Mouse (Mus musculus): Measurements from ENCODE around the gene Kalrn. TPM values are rescaled to one million over a fixed set of nuclear protein-coding genes. Genes with fewer than 3 reads are reported as not detected.

Kalrn gene
- polyA plus RNA-seq, 1 experiment from 2014 or later: 12.7 TPM

GRCm38 (mm10) chr16:34494741-34495140 lies 78.6 kb downstream of the Kalrn start:
- Histone ChIP-seq H3K36me3 (no peaks in the 10 kb centered on the region), H3K4me1 (replicated peaks) (no peaks in the 10 kb centered on the region), H3K4me3 (replicated peaks) (no peak overlapping the region), H3K27me3 (no peaks in the 10 kb centered on the region), H3K9ac (no peak overlapping the region), H3K27ac (no peak overlapping the region), H3K9me3 (replicated peaks) (no peaks in the 10 kb centered on the region), H3K4me2 (no peak overlapping the region)
- DNase-seq (no peak), ATAC-seq (ENCODE audit: low read depth) (no peak)
- 45% methylated on average over 1 of the region's 1 CpGs for WGBS (ENCODE audit: insufficient replicate concordance)

DNA sequence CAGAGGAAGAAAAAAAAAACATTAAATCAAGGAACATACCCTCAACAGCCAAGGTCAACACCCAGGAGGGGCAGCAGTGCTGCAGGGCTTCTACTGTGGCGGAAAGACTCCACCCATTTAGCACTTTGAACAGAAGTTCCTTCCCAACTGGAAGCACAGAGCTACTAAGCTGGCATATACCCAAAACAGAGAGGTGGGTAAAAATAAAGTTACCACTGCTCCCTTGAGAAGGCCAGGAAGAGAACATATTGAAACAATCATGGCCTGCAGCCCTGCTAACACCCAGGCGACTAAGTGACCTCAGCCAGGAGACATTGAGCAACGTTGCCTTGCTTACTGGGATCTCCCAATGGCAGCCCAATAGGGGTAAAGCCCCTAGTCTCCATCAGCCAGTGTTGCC lies 79.4 kb downstream of the Kalrn start:
- DNase-seq (no peak), ATAC-seq (ENCODE audit: low read depth) (no peak)
- 65% methylated on average over 3 of the region's 3 CpGs for WGBS (ENCODE audit: insufficient replicate concordance)

GRCm38 (mm10) chr16:34491225-34491624 lies 82.1 kb downstream of the Kalrn start:
- 74% methylated on average over 8 of the region's 8 CpGs for WGBS (ENCODE audit: insufficient replicate concordance)
- Histone ChIP-seq H3K9me3 (replicated peaks) (no peaks in the 10 kb centered on the region), H3K27me3 (no peaks in the 10 kb centered on the region), H3K4me3 (replicated peaks) (no peak overlapping the region), H3K36me3 (no peaks in the 10 kb centered on the region), H3K27ac (no peak overlapping the region), H3K4me1 (replicated peaks) (no peaks in the 10 kb centered on the region), H3K4me2 (no peak overlapping the region), H3K9ac (no peak overlapping the region)
- DNase-seq (no peak), ATAC-seq (ENCODE audit: low read depth) (no peak)

More for the DNA sequence above, 79.4 kb downstream of the Kalrn start:
- Histone ChIP-seq H3K4me1 (replicated peaks) (no peaks in the 10 kb centered on the region), H3K4me2 (no peak overlapping the region), H3K9me3 (replicated peaks) (no peaks in the 10 kb centered on the region), H3K4me3 (replicated peaks) (no peak overlapping the region), H3K27ac (no peak overlapping the region), H3K9ac (no peak overlapping the region), H3K36me3 (no peaks in the 10 kb centered on the region), H3K27me3 (no peaks in the 10 kb centered on the region)

DNA sequence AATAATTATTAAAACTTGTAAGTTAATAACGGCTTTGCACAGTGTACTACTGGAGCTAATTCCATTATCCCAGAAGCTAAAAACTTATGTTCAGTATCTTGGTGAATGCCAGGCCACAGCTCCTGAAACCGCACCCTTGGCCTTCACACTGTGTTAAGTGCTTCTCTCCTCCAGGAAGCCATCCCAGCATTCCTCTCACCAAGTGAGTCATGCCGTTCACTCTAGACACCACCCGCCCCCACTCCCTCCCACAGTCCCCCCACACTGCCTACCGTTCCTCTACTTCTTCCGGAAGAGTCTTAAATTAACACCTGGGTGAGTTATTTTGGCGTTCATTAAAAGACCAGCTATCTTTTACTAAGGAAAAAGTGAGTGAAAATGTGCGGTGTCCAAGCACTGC lies 82.8 kb downstream of the Kalrn start:
- Histone ChIP-seq H3K9ac (no peak overlapping the region), H3K4me2 (no peak overlapping the region), H3K27me3 (no peaks in the 10 kb centered on the region), H3K27ac (no peak overlapping the region), H3K4me1 (replicated peaks) (no peaks in the 10 kb centered on the region), H3K4me3 (replicated peaks) (no peak overlapping the region), H3K9me3 (replicated peaks) (no peaks in the 10 kb centered on the region), H3K36me3 (no peaks in the 10 kb centered on the region)
- 35% methylated on average over 8 of the region's 8 CpGs for WGBS (ENCODE audit: insufficient replicate concordance)
- no peak for DNase-seq
- ATAC-seq (ENCODE audit: low read depth): no peak

- Histone ChIP-seq H3K27ac (no peak overlapping the region), H3K4me2 (no peak overlapping the region), H3K4me3 (replicated peaks) (no peak overlapping the region), H3K4me1 (replicated peaks) (no peaks in the 10 kb centered on the region), H3K36me3 (no peaks in the 10 kb centered on the region), H3K9me3 (replicated peaks) (no peaks in the 10 kb centered on the region), H3K9ac (no peak overlapping the region), H3K27me3 (no peaks in the 10 kb centered on the region)
- 52% methylated on average over 3 of the region's 3 CpGs for WGBS (ENCODE audit: insufficient replicate concordance)
- DNase-seq (no peak), ATAC-seq (ENCODE audit: low read depth) (no peak)
Measured at GRCm38 (mm10) chr16:34489805-34490325, 83.5 kb downstream of the Kalrn start.

DNA sequence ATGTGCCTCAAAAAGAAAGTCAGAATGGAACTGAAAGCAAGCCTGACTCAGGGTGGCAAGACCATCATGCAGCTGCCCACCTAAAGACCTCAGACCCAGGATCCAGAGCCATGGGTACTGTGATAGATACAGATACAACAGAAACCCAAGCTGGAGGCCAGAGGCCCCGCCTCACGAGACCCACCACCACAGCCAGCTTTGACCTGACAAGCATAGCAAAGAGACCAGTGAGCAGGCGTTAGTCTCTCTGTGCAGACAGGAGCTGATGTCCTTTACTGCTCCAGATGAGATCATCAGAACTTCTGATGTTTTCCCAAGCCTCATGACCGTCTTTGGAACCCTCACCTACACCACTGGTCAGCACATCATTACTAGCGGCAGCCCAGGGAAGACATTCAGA lies 85.5 kb downstream of the Kalrn start:
- Histone ChIP-seq H3K36me3 (no peaks in the 10 kb centered on the region), H3K4me3 (replicated peaks) (no peak overlapping the region), H3K9me3 (replicated peaks) (no peaks in the 10 kb centered on the region), H3K9ac (no peak overlapping the region), H3K4me2 (no peak overlapping the region), H3K27ac (no peak overlapping the region), H3K4me1 (replicated peaks) (no peaks in the 10 kb centered on the region), H3K27me3 (no peaks in the 10 kb centered on the region)
- 51% methylated on average over 5 of the region's 5 CpGs for WGBS (ENCODE audit: insufficient replicate concordance)
- no peak for DNase-seq
- ATAC-seq (ENCODE audit: low read depth): no peak

GRCm38 (mm10) chr16:34487268-34487667 lies 86.1 kb downstream of the Kalrn start:
- Histone ChIP-seq H3K9ac (no peak overlapping the region), H3K9me3 (replicated peaks) (no peaks in the 10 kb centered on the region), H3K27me3 (no peaks in the 10 kb centered on the region), H3K4me3 (replicated peaks) (no peak overlapping the region), H3K27ac (no peak overlapping the region), H3K4me2 (no peak overlapping the region), H3K4me1 (replicated peaks) (no peaks in the 10 kb centered on the region), H3K36me3 (no peaks in the 10 kb centered on the region)
- ATAC-seq (ENCODE audit: low read depth) (no peak), DNase-seq (no peak)
- WGBS (ENCODE audit: insufficient replicate concordance): 73% methylated on average over 7 of the region's 7 CpGs

- Histone ChIP-seq H3K4me1 (replicated peaks) (no peaks in the 10 kb centered on the region), H3K27ac (no peak overlapping the region)
- no peak for ATAC-seq (ENCODE audit: low read depth)
Measured at GRCm38 (mm10) chr16:34485483-34485882, 87.8 kb downstream of the Kalrn start.

GRCm38 (mm10) chr16:34484921-34485320 lies 88.4 kb downstream of the Kalrn start:
- no peak overlapping the region for H3K27ac ChIP-seq
- no peaks in the 10 kb centered on the region for H3K9me3 ChIP-seq (replicated peaks)
- no peak for DNase-seq
- no peak overlapping the region for H3K4me3 ChIP-seq (replicated peaks)
- no peaks in the 10 kb centered on the region for H3K4me1 ChIP-seq (replicated peaks)
- no peaks in the 10 kb centered on the region for H3K27me3 ChIP-seq
- WGBS (ENCODE audit: insufficient replicate concordance): 58% methylated on average over 3 of the region's 3 CpGs
- H3K9ac ChIP-seq: no peak overlapping the region
- no peak for ATAC-seq (ENCODE audit: low read depth)
- no peak overlapping the region for H3K4me2 ChIP-seq
- H3K36me3 ChIP-seq: no peaks in the 10 kb centered on the region

More at GRCm38 (mm10) chr16:34485483-34485882, 87.8 kb downstream of the Kalrn start:
- WGBS (ENCODE audit: insufficient replicate concordance): 61% methylated on average over 6 of the region's 6 CpGs
- DNase-seq: no peak
- no peak overlapping the region for H3K4me3 ChIP-seq (replicated peaks)
- H3K36me3 ChIP-seq: no peaks in the 10 kb centered on the region
- H3K27me3 ChIP-seq: no peaks in the 10 kb centered on the region
- no peaks in the 10 kb centered on the region for H3K9me3 ChIP-seq (replicated peaks)
- no peak overlapping the region for H3K4me2 ChIP-seq
- H3K9ac ChIP-seq: no peak overlapping the region

GRCm38 (mm10) chr16:34484213-34484612 lies 89.1 kb downstream of the Kalrn start:
- H3K27me3 ChIP-seq: no peaks in the 10 kb centered on the region
- 83% methylated on average over 1 of the region's 1 CpGs for WGBS (ENCODE audit: insufficient replicate concordance)
- H3K9ac ChIP-seq: no peak overlapping the region
- no peak overlapping the region for H3K4me2 ChIP-seq
- ATAC-seq (ENCODE audit: low read depth): no peak
- no peaks in the 10 kb centered on the region for H3K4me1 ChIP-seq (replicated peaks)
- H3K9me3 ChIP-seq (replicated peaks): no peaks in the 10 kb centered on the region
- H3K36me3 ChIP-seq: no peaks in the 10 kb centered on the region
- H3K4me3 ChIP-seq (replicated peaks): no peak overlapping the region
- no peak overlapping the region for H3K27ac ChIP-seq
- no peak for DNase-seq

DNA sequence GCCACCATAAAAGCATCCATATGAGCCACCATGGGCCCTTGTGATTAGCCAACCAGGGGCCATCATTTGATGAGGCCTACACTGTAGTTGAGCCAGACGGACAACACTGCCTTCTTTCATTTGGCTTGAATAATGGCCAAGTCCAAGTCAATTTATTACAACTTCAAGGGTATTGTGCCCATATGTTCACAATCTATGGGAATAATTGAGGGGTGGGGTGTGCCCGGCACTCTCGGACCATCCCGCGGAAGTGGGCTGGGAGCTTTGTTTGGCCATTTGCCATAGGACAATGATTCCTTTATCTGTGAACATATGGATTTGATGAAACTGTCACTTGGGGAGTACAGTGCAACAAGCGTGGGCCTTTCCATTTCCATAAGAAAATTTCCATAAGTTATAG lies 89.6 kb downstream of the Kalrn start:
- ATAC-seq (ENCODE audit: low read depth) (no peak), DNase-seq (no peak)
- H3K9me3 ChIP-seq (replicated peaks): no peaks in the 10 kb centered on the region
- 82% methylated on average over 6 of the region's 6 CpGs for WGBS (ENCODE audit: insufficient replicate concordance)
- no peak overlapping the region for H3K4me2 ChIP-seq
- no peak overlapping the region for H3K4me3 ChIP-seq (replicated peaks)
- H3K27me3 ChIP-seq: no peaks in the 10 kb centered on the region
- no peak overlapping the region for H3K27ac ChIP-seq
- no peaks in the 10 kb centered on the region for H3K4me1 ChIP-seq (replicated peaks)
- H3K36me3 ChIP-seq: no peaks in the 10 kb centered on the region
- no peak overlapping the region for H3K9ac ChIP-seq

DNA sequence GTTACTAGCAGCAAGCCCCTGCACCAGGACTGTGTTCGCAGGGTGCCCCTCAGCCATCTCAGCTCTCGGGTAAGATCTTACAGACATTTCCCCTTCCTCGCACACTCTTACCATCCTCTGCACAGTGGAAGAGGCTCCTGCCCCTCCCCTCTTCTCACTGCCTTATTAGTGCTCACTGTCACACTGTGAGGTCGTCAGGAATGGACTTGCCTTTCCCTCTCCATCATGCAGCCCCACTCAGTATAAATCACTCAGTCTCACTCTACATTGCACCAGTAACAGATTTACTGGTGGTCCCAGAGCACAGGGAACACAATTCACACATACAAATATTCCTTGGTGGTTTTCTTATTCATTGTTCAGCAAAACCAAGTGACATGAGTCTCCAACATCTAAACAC lies 98.6 kb downstream of the Kalrn start:
- H3K27ac ChIP-seq: no peak overlapping the region
- H3K27me3 ChIP-seq: no peaks in the 10 kb centered on the region
- ATAC-seq (ENCODE audit: low read depth): no peak
- no peak overlapping the region for H3K4me2 ChIP-seq
- no peak overlapping the region for H3K9ac ChIP-seq
- 46% methylated on average over 4 of the region's 4 CpGs for whole genome bisulfite sequencing (ENCODE audit: insufficient replicate concordance)
- no peak overlapping the region for H3K4me3 ChIP-seq (replicated peaks)
- no peaks in the 10 kb centered on the region for H3K36me3 ChIP-seq
- no peaks in the 10 kb centered on the region for H3K9me3 ChIP-seq (replicated peaks)
- no peak for DNase-seq
- no peaks in the 10 kb centered on the region for H3K4me1 ChIP-seq (replicated peaks)

Measured in liver, embryonic 13.5 days (tissue).